Mouse (Mus musculus) stomach, postnatal 0 days (tissue): ENCODE measurements at regions not wholly inside any gene's neighbourhood (a gene's known extent, or its start where the extent isn't known, plus 50 kb on each side); places are given as distances from the start of the nearest gene placed in this dataset.

ENCODE experiments used
- ATAC-seq: fragments of 200-750 bp; cut with Nextera tagmentation; 2 replicates; pipeline ENCODE4 v1.8.0; 2017; ENCODE audit not compliant: low FRiP score, low TSS enrichment
- DNase-seq: peaks from one replicate; pipeline ENCODE4 v3.0.0-alpha.2; 2016; ENCODE audit warnings: low spot score
- H3K27ac ChIP-seq: fragments of 300-500 bp; sonication (generic); replicated peaks from 2 replicates; pipeline ENCODE4 v1.5.1; 2014; ENCODE audit warnings: mild to moderate bottlenecking, control low read depth
- H3K27me3 ChIP-seq: fragments of 300-500 bp; sonication (generic); 2 replicates; pipeline ENCODE4 v1.6.1; 2014; ENCODE audit warnings: low read length; ENCODE audit not compliant: control insufficient read depth, insufficient read depth
- H3K36me3 ChIP-seq: fragments of 300-500 bp; sonication (generic); 2 replicates; pipeline ENCODE4 v1.6.1; 2014; ENCODE audit warnings: low read length, mixed read lengths; ENCODE audit not compliant: control insufficient read depth, insufficient read depth
- H3K4me1 ChIP-seq: fragments of 300-500 bp; sonication (generic); replicated peaks from 2 replicates; pipeline ENCODE4 v1.6.1; 2014; ENCODE audit warnings: antibody characterized with exemption; ENCODE audit not compliant: control insufficient read depth, insufficient read depth
- H3K4me2 ChIP-seq: fragments of 300-500 bp; sonication (generic); replicated peaks from 2 replicates; pipeline ENCODE4 v1.6.1; 2014; ENCODE audit warnings: low read depth, mild to moderate bottlenecking, control low read depth, moderate library complexity
- H3K4me3 ChIP-seq: fragments of 300-500 bp; sonication (generic); 2 replicates; pipeline ENCODE4 v1.5.1; 2014; ENCODE audit warnings: low read depth, low read length, control low read depth
- H3K9ac ChIP-seq: fragments of 300-500 bp; sonication (generic); 2 replicates; pipeline ENCODE4 v1.6.1; 2014; ENCODE audit warnings: mild to moderate bottlenecking, low read length, control low read depth, mixed read lengths
- H3K9me3 ChIP-seq: fragments of 300-500 bp; sonication (generic); 2 replicates; pipeline ENCODE4 v1.6.1; 2016; ENCODE audit warnings: low read length; ENCODE audit not compliant: control insufficient read depth
- CTCF ChIP-seq: IDR thresholded peaks from 2 replicates; pipeline ENCODE4 v1.5.1; 2016; ENCODE audit warnings: antibody characterized with exemption, low read depth, mild to moderate bottlenecking, moderate library complexity
- EP300 ChIP-seq: optimal IDR thresholded peaks from 2 replicates; pipeline ENCODE3; 2016; ENCODE audit warnings: antibody characterized with exemption
- WGBS: fragments of 180-500 bp; shearing (Covaris S2); extraction: QIAGEN DNeasy Blood & Tissue Kit; methylation state at CpG from one replicate; pipeline ENCODE4 v1.1.7; 2014; 5-methylcytosine and 5-hydroxymethylcytosine counted together

GRCm38 (mm10) chr8:41878029-41878748, 461.3 kb upstream of the Frg1 start:
- Histone ChIP-seq H3K27me3 (no peaks in the 10 kb centered on the region), H3K4me1 (no peaks in the 10 kb centered on the region), H3K36me3 (no peaks in the 10 kb centered on the region), H3K9me3 (no peaks in the 10 kb centered on the region), H3K4me2 (no peak overlapping the region), H3K4me3 (no peak overlapping the region), H3K9ac (no peak overlapping the region), H3K27ac (no peak overlapping the region)
- no peak for DNase-seq
- 45% methylated on average over 2 of the region's 2 CpGs for WGBS
- TF ChIP-seq EP300 = no peak
- TF ChIP-seq CTCF = no peak
- no peak for ATAC-seq

- Histone ChIP-seq H3K27me3 (no peaks in the 10 kb centered on the region), H3K4me2 (no peak overlapping the region), H3K4me3 (no peak overlapping the region), H3K4me1 (no peaks in the 10 kb centered on the region), H3K36me3 (no peaks in the 10 kb centered on the region), H3K9me3 (no peaks in the 10 kb centered on the region), H3K9ac (no peak overlapping the region), H3K27ac (no peak overlapping the region)
- 76% methylated on average over 3 of the region's 3 CpGs for WGBS
- DNase-seq (no peak), ATAC-seq (no peak)
- TF ChIP-seq CTCF = no peak
- no peak for TF ChIP-seq EP300
These were observed 452.9 kb upstream of the Frg1 start for GRCm38 (mm10) chr8:41869681-41870356.

- ATAC-seq = no peak
These were observed 444.0 kb upstream of the Frg1 start for GRCm38 (mm10) chr8:41860918-41861317.

GRCm38 (mm10) chr8:41831713-41832112, 414.8 kb upstream of the Frg1 start:
- H3K27ac ChIP-seq = no peak overlapping the region
- no peaks in the 10 kb centered on the region for H3K36me3 ChIP-seq
- H3K27me3 ChIP-seq = no peaks in the 10 kb centered on the region
- WGBS = 67% methylated on average over 4 of the region's 4 CpGs
- H3K4me1 ChIP-seq = no peaks in the 10 kb centered on the region
- no peak overlapping the region for H3K9ac ChIP-seq
- no peak overlapping the region for H3K4me3 ChIP-seq
- no peak overlapping the region for H3K4me2 ChIP-seq
- H3K9me3 ChIP-seq = no peaks in the 10 kb centered on the region
- no peak for DNase-seq
- ATAC-seq = no peak
- TF ChIP-seq CTCF = no peak
- no peak for TF ChIP-seq EP300

More at GRCm38 (mm10) chr8:41860918-41861317, 444.0 kb upstream of the Frg1 start:
- H3K4me1 ChIP-seq = no peaks in the 10 kb centered on the region
- no peak overlapping the region for H3K4me3 ChIP-seq
- no peak for DNase-seq
- no peak overlapping the region for H3K27ac ChIP-seq
- H3K9me3 ChIP-seq = no peaks in the 10 kb centered on the region
- H3K36me3 ChIP-seq = no peaks in the 10 kb centered on the region
- no peaks in the 10 kb centered on the region for H3K27me3 ChIP-seq
- no peak for TF ChIP-seq CTCF
- TF ChIP-seq EP300 = no peak
- no peak overlapping the region for H3K4me2 ChIP-seq
- WGBS = 75% methylated on average over 7 of the region's 7 CpGs
- no peak overlapping the region for H3K9ac ChIP-seq

GRCm38 (mm10) chr8:41830407-41830806, 413.5 kb upstream of the Frg1 start:
- TF ChIP-seq EP300 (no peak), CTCF (no peak)
- Histone ChIP-seq H3K9ac (no peak overlapping the region), H3K27ac (no peak overlapping the region), H3K4me2 (no peak overlapping the region), H3K27me3 (no peaks in the 10 kb centered on the region), H3K9me3 (no peaks in the 10 kb centered on the region), H3K4me1 (no peaks in the 10 kb centered on the region), H3K36me3 (no peaks in the 10 kb centered on the region), H3K4me3 (no peak overlapping the region)
- WGBS = 77% methylated on average over 6 of the region's 6 CpGs
- no peak for ATAC-seq
- DNase-seq = no peak

GRCm38 (mm10) chr8:41824928-41825327, 408.1 kb upstream of the Frg1 start:
- Histone ChIP-seq H3K4me2 (no peak overlapping the region), H3K27me3 (no peaks in the 10 kb centered on the region), H3K9ac (no peak overlapping the region), H3K27ac (no peak overlapping the region), H3K36me3 (no peaks in the 10 kb centered on the region), H3K4me3 (no peak overlapping the region), H3K9me3 (no peaks in the 10 kb centered on the region), H3K4me1 (no peaks in the 10 kb centered on the region)
- 28% methylated on average over 7 of the region's 7 CpGs for WGBS
- DNase-seq = peak; percentile 55
- ATAC-seq = no peak; the same call in 1 of the 2 replicates
- TF ChIP-seq EP300 = no peak
- TF ChIP-seq CTCF = peak; percentile 76
